Mouse (Mus musculus) forebrain, embryonic 14.5 days (tissue): ENCODE results near the gene Lcn9. TPM values are rescaled to one million over a fixed set of nuclear protein-coding genes. Genes with fewer than 3 reads are reported as not detected.

Experiments used
- ATAC-seq: fragments of 200-750 bp; cut with Nextera tagmentation; 2 replicates; pipeline ENCODE4 v1.8.0; 2017; ENCODE audit warnings: mild to moderate bottlenecking, moderate library complexity
- DNase-seq: peaks from one replicate; pipeline ENCODE4 v3.0.0-alpha.2; 2015; ENCODE audit warnings: low spot score
- H3K27ac ChIP-seq: fragments of 300-500 bp; sonication (generic); 2 replicates; pipeline ENCODE4 v1.5.1; 2014; ENCODE audit warnings: low read depth, mild to moderate bottlenecking, control low read depth, low read length, moderate library complexity
- H3K27me3 ChIP-seq: fragments of 300-500 bp; sonication (generic); replicated peaks from 2 replicates; pipeline ENCODE4 v1.6.1; 2014; ENCODE audit warnings: low read length, control low read depth, mixed read lengths; ENCODE audit not compliant: control insufficient read depth, insufficient read depth
- H3K36me3 ChIP-seq: fragments of 300-500 bp; sonication (generic); 2 replicates; pipeline ENCODE4 v1.6.1; 2014; ENCODE audit warnings: low read length, control low read depth; ENCODE audit not compliant: control insufficient read depth, insufficient read depth
- H3K4me1 ChIP-seq: fragments of 300-500 bp; sonication (generic); 2 replicates; pipeline ENCODE4 v1.6.1; 2014; ENCODE audit warnings: antibody characterized with exemption, low read length, control low read depth; ENCODE audit not compliant: control insufficient read depth, insufficient read depth
- H3K4me2 ChIP-seq: fragments of 300-500 bp; sonication (generic); 2 replicates; pipeline ENCODE4 v1.6.1; 2014; ENCODE audit warnings: mild to moderate bottlenecking, control low read depth, low read length
- H3K4me3 ChIP-seq: fragments of 300-500 bp; sonication (generic); 2 replicates; pipeline ENCODE4 v1.5.1; 2014; ENCODE audit warnings: low read depth, low read length, control low read depth
- H3K9ac ChIP-seq: fragments of 300-500 bp; sonication (generic); 2 replicates; pipeline ENCODE4 v1.6.1; 2014; ENCODE audit warnings: mild to moderate bottlenecking, low read length, control low read depth, moderate library complexity
- H3K9me3 ChIP-seq: fragments of 300-500 bp; sonication (generic); replicated peaks from 2 replicates; pipeline ENCODE4 v1.6.1; 2016; ENCODE audit warnings: low read length, control low read depth, mixed read lengths; ENCODE audit not compliant: control insufficient read depth
- WGBS: fragments of 180-500 bp; shearing (Covaris S2); extraction: QIAGEN DNeasy Blood & Tissue Kit; methylation state at CpG from one replicate; pipeline ENCODE4 v1.1.7; 2014; 5-methylcytosine and 5-hydroxymethylcytosine counted together
- polyA plus RNA-seq: library from polyadenylated mRNA; unstranded; fragments of >200 nt; fragmentation: Nextera tagmentation; extraction: Ambion mirVana; gene quantifications from 2 replicates; pipeline ENCODE4 v1.2.1, GENCODE M21; 2014

Gene Lcn9
- polyA plus RNA-seq: not detected in 2 replicates

- Histone ChIP-seq H3K36me3 (no peaks in the 10 kb centered on the region), H3K27me3 (no peaks in the 10 kb centered on the region), H3K4me3 (no peak within 1 kb of the TSS), H3K9ac (no peak within 1 kb of the TSS; the same call in 1 of the 2 replicates), H3K4me1 (no peaks in the 10 kb centered on the region), H3K27ac (no peak within 1 kb of the TSS), H3K9me3 (no peaks in the 10 kb centered on the region), H3K4me2 (no peak within 1 kb of the TSS)
- DNase-seq: no peak
- ATAC-seq: no peak
- WGBS: 87% methylated on average over 1 of the region's 1 CpGs
Measured at GRCm38 (mm10) chr2:25822806-25823205, at the start of gene Lcn9. Lcn9 (plus strand) TSS chr2:25823153.

DNA sequence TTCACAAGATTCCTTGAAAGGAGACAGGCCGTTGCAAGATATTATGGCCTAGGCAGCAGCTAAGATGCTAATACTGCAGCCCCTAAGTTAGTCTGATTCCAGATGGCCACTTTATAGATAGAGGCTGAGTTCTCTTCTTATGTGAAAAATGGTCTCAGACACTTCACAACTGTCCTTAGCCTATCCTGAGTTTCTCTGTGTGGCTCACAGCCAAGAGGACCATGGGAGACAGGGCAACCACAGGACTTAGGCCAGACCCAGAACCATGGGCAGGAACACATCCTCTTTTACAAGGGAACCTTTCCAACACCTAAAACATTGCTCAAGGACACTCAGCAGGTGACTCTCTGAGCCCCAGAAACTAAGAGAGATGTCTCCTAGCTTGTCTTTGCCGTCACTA, 49.4 kb upstream of the Lcn9 start:
- Histone ChIP-seq H3K27me3 (no peaks in the 10 kb centered on the region), H3K36me3 (no peaks in the 10 kb centered on the region), H3K27ac (no peak overlapping the region), H3K9ac (no peak overlapping the region), H3K4me1 (no peaks in the 10 kb centered on the region), H3K4me2 (no peak overlapping the region), H3K4me3 (no peak overlapping the region), H3K9me3 (no peaks in the 10 kb centered on the region)
- WGBS: 75% methylated on average over 2 of the region's 2 CpGs
- ATAC-seq (no peak), DNase-seq (no peak)

- H3K4me2 ChIP-seq: no peak overlapping the region
- no peak overlapping the region for H3K4me3 ChIP-seq
- no peaks in the 10 kb centered on the region for H3K27me3 ChIP-seq
- no peak for DNase-seq
- H3K27ac ChIP-seq: no peak overlapping the region
- no peaks in the 10 kb centered on the region for H3K4me1 ChIP-seq
- no peak for ATAC-seq
- WGBS: 78% methylated on average over 2 of the region's 2 CpGs
- no peaks in the 10 kb centered on the region for H3K9me3 ChIP-seq
- no peaks in the 10 kb centered on the region for H3K36me3 ChIP-seq
- no peak overlapping the region for H3K9ac ChIP-seq
Measured at GRCm38 (mm10) chr2:25774640-25775039, 48.3 kb upstream of the Lcn9 start.

DNA sequence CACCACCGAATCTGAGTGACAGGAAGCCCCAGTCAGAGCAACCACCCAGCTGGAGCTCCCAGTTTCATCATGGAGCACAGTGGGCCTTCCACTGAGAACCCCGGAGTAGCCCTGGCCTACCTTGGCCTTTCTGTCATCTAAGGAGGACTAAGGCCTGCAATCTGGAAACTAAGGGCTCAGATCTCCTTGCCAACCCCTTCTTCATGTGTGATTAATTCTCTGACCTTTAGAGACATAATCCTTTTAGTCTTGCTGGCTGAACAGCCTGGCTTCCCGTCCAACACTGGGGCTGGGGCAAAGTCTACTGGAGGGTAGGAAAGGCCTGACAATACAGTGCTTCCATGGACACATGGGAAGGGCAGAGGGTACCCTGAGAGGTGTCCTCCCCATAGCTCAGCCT, 47.0 kb upstream of the Lcn9 start:
- H3K4me1 ChIP-seq: no peaks in the 10 kb centered on the region
- WGBS: 62% methylated on average over 3 of the region's 3 CpGs
- H3K4me2 ChIP-seq: no peak overlapping the region
- no peak for ATAC-seq
- H3K36me3 ChIP-seq: no peaks in the 10 kb centered on the region
- no peaks in the 10 kb centered on the region for H3K9me3 ChIP-seq
- DNase-seq: no peak
- H3K4me3 ChIP-seq: no peak overlapping the region
- no peaks in the 10 kb centered on the region for H3K27me3 ChIP-seq
- no peak overlapping the region for H3K9ac ChIP-seq
- H3K27ac ChIP-seq: no peak overlapping the region

DNA sequence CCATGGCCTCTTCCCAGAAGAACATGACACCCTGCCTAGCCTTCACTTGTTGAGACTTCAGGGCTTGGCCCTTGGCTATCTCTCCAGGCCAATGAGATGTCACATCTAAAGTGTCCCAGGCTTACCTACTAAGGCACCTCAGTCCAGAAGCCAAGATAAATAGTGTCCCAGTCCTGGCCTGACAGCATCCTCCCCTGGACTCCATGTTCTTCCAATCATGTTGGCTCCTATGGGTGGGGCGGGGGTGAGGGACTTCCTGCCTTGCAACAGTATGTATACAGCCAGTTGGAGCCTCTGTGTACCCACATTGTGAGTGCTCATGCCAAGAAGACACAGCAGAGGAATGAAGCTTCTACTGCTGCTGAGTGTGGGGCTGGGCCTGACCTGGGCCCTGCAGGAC, 46.2 kb upstream of the Lcn9 start, which contains the start of gene Lcn11:
Lcn11 (plus strand) TSS at position 301 of the 400 bp plus-strand sequence.
- ATAC-seq (no peak), DNase-seq (no peak)
- Histone ChIP-seq H3K27ac (no peak within 1 kb of the TSS), H3K27me3 (no peaks in the 10 kb centered on the region), H3K4me3 (no peak within 1 kb of the TSS), H3K4me1 (no peaks in the 10 kb centered on the region), H3K36me3 (no peaks in the 10 kb centered on the region), H3K4me2 (no peak within 1 kb of the TSS), H3K9ac (no peak within 1 kb of the TSS), H3K9me3 (no peaks in the 10 kb centered on the region)
- WGBS: 92% methylated on average over 1 of the region's 1 CpGs

DNA sequence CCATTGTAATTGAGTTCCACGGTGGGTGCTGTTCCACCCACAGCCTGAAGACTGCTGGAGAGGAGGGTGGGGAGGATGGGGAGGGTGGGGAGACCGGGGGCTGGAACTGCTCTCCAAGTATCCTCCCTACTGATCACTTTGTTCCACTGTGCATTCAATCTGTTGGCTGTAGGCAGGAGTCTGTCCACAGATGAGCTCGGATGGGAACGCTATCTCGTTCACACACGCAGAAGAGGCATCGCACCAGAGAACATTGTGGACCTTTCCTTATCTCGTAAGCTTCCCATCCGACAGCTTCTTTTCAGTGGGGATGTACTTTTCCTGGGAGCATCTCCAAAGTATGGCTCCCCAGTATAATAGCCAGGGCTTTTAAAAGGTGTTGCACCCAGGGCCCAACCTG, 43.9 kb upstream of the Lcn9 start:
- no peak overlapping the region for H3K4me3 ChIP-seq
- no peaks in the 10 kb centered on the region for H3K4me1 ChIP-seq
- no peak for DNase-seq
- no peaks in the 10 kb centered on the region for H3K27me3 ChIP-seq
- H3K9ac ChIP-seq: no peak overlapping the region
- no peak overlapping the region for H3K27ac ChIP-seq
- no peaks in the 10 kb centered on the region for H3K36me3 ChIP-seq
- no peak overlapping the region for H3K4me2 ChIP-seq
- WGBS: 93% methylated on average over 9 of the region's 9 CpGs
- no peaks in the 10 kb centered on the region for H3K9me3 ChIP-seq
- ATAC-seq: no peak

- Histone ChIP-seq H3K9me3 (no peaks in the 10 kb centered on the region), H3K4me1 (no peaks in the 10 kb centered on the region), H3K27ac (no peak overlapping the region), H3K9ac (no peak overlapping the region), H3K4me3 (no peak overlapping the region), H3K36me3 (no peaks in the 10 kb centered on the region), H3K4me2 (no peak overlapping the region), H3K27me3 (no peaks in the 10 kb centered on the region)
- DNase-seq (no peak), ATAC-seq (no peak)
- WGBS: 58% methylated on average over 4 of the region's 4 CpGs
Measured at GRCm38 (mm10) chr2:25780921-25781320, 42.0 kb upstream of the Lcn9 start.

GRCm38 (mm10) chr2:25781957-25782356, 41.0 kb upstream of the Lcn9 start, which contains the start of gene Gm13539:
Gm13539 (plus strand) TSS chr2:25782257.
- Histone ChIP-seq H3K4me3 (no peak within 1 kb of the TSS), H3K4me2 (no peak within 1 kb of the TSS), H3K9ac (no peak within 1 kb of the TSS), H3K36me3 (no peaks in the 10 kb centered on the region), H3K4me1 (no peaks in the 10 kb centered on the region), H3K27ac (no peak within 1 kb of the TSS), H3K9me3 (no peaks in the 10 kb centered on the region), H3K27me3 (no peaks in the 10 kb centered on the region)
- no peak for DNase-seq
- 78% methylated on average over 3 of the region's 3 CpGs for WGBS
- ATAC-seq: no peak

DNA sequence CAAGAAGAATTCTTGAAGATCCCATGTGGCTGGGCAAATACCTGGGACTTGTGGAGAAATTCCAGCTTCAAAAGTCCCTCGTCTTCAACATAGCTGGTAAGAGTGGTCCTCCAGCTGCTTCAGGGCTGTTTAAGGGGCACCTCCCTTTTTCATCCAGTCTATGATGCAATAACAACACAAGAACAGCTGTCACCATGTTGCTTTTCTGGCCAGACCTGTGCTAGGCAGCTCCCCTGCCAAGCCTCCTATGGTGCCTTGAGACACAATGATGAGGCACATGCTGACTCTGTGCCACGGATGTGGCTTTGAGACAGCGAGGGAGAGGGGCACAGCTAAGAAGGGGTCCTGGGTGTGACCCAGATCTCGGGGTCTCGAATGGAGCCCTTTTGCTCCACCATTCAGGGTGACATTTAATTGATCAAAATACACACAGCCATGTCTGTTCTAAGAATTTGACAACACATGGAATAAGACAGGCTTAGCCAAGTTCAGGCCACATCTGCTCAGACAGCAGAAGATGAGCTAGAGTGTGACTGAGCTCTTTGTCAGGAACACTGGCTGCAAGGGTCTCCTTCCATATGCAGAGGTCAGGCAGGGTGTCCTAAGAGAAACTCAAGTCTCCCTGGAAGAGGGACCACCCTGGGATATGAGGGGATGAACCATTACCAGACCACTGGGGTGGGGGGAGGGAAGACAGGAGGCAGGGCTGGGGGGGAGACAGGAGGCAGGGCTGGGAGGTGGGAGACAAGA, 37.2 kb upstream of the Lcn9 start:
- H3K9me3 ChIP-seq: no peaks in the 10 kb centered on the region
- no peak for ATAC-seq
- no peaks in the 10 kb centered on the region for H3K4me1 ChIP-seq
- H3K36me3 ChIP-seq: no peaks in the 10 kb centered on the region
- no peak overlapping the region for H3K9ac ChIP-seq
- no peak overlapping the region for H3K4me2 ChIP-seq
- 70% methylated on average over 5 of the region's 5 CpGs for WGBS
- H3K4me3 ChIP-seq: no peak overlapping the region
- no peaks in the 10 kb centered on the region for H3K27me3 ChIP-seq
- DNase-seq: peak; percentile 7
- no peak overlapping the region for H3K27ac ChIP-seq
